Mouse (Mus musculus): Measurements from ENCODE around the gene Dhx40.
A peak's percentile ranks its signal among the peaks of the same experiment; 100 is the strongest.
"Not testable (repeated sequence)": the region's sequence is repeated elsewhere in the genome, so short reads cannot be mapped to it uniquely, and the experiment has no call there.

Gene Dhx40

DNA sequence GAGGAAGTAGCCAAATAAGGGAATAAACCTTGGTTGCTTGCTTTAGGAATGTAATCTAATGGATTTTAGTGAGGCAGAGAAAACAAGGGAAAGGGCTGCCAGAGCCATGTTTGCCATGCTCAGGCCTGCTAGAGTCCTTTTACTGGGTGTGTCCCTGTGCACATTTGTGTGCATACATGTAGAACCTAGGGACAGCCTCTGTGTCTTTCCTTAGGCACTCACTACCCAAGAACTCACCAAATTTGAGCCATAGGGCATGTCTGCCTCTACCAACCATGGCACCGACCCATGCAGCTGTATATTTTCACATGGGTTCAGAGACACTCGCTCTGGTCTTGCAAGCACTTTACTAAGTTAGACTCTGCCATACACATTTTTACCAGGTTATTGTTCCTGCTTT is 11.4 kb upstream of the Dhx40 start:
- DNase-seq (ENCODE audit: low spot score in 2 of 2) = no peak

GRCm38 (mm10) chr11:86816288-86816687 is 8.7 kb upstream of the Dhx40 start:
- DNase-seq (ENCODE audit: low spot score in 2 of 2) = not testable (repeated sequence)

DNA sequence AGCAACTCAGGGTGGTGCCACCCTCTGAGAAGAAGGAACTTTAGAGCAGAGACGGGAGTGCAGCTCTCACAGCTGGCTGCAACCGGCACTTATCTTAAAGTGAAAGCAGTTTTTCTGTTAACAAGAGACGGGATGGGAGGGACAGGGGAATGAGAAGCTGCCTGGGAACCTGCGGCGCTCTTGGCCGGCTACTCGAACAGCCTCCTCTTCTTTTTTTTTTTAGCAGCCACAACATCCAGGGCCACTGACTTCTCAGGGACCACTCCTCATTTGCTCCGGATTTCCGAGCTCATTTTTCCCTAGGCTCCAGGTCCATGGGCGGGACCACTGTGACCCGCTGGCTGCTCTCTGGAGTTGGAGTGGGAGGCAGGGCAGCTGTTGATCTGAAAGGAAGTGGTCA is 6.9 kb upstream of the Dhx40 start:
- DNase-seq (ENCODE audit: low spot score in 2 of 2) = not testable (repeated sequence)

GRCm38 (mm10) chr11:86813256-86813655 is 5.7 kb upstream of the Dhx40 start:
- not testable (repeated sequence) for DNase-seq (ENCODE audit: low spot score in 2 of 2)

GRCm38 (mm10) chr11:86811326-86811630 is 3.7 kb upstream of the Dhx40 start:
- no peak for DNase-seq (ENCODE audit: low spot score in 2 of 2)

DNA sequence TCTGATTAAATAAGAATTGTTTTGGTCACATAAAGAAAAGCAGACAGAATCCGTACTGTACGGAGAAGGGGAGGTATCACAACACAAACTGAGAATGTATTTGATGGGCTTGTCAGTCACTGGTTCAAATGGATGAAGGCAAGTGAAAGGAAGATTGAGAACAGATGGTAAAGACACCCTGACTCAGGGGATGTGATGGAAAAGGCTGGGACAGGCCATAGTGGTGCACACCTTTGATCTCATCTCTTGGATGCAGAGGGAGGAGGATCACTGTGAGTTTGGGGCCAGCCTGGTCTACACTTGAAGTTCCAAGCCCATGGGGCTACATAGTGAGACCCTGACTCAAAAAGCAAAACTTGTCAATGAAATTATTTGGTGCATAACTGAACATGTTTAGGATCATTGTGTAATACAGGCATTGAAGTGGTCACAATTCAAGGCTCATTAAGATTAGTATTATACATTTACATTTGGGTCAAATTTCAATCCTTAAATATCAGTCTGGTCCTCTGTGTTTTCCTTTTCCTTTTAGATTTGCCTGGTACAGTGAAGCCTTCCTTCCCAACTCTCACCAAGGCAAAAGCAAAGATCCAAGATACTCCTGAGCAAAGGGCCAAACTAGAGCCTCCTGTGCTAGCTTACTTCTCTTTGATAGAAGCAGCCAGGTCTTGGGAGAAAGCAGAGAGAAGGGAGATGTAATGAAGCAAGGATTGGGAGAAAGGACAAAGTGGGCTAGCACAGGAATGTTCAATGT is 3.2 kb upstream of the Dhx40 start:
- no peak for DNase-seq (ENCODE audit: low spot score in 2 of 2)

DNA sequence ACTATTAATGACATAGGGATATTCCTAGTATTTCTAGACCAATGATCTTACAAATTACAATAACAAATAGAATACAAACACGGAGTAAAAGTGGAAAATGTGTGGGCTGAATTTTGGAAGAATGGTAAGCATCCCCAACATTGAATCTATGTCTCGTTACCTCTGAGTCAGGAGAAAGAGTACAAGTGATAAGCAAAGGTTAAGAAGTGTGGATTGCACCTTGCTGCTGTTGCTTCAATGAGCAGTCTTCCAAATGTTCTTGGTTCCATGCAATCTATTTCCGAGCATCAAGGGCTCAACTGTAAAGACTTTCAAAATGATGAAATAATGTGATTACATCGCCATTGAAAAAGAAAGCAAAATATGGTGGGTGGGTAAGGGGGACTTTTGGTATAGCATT is 2.3 kb upstream of the Dhx40 start:
- no peak for DNase-seq (ENCODE audit: low spot score in 2 of 2)

- DNase-seq (ENCODE audit: low spot score in 2 of 2) = peak; percentile 42 to 52
Observed at GRCm38 (mm10) chr11:86807001-86807477, 507 bp downstream of the Dhx40 start.

- DNase-seq (ENCODE audit: low spot score in 2 of 2) = peak; percentile 67 to 72
Observed at GRCm38 (mm10) chr11:86794161-86794560, 13.4 kb downstream of the Dhx40 start.

- not testable (repeated sequence) for DNase-seq (ENCODE audit: low spot score in 2 of 2)
Observed at GRCm38 (mm10) chr11:86787436-86787835, 20.1 kb downstream of the Dhx40 start.

DNA sequence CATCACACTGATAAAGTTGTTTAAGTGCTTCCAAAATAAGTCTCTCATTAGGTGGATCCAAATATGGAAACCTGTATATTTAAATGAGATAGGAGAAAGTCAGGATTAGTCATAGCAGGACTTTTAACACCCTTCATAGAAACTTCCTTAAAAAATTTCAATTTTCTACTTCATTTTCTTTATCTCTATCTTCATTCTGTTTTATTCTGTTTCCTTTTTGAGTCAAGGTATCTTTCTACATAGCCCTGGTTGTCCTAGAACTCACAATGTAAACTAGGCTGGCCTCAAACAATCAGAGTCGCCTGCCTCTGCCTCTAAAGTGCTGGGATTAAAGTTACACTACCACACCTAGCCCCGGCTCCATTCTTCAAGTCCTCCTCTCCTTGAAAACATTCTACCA is 21.8 kb downstream of the Dhx40 start:
- no peak for DNase-seq (ENCODE audit: low spot score in 2 of 2)

GRCm38 (mm10) chr11:86769884-86770283 is 37.7 kb downstream of the Dhx40 start:
- DNase-seq (ENCODE audit: low spot score in 2 of 2) = no peak

DNA sequence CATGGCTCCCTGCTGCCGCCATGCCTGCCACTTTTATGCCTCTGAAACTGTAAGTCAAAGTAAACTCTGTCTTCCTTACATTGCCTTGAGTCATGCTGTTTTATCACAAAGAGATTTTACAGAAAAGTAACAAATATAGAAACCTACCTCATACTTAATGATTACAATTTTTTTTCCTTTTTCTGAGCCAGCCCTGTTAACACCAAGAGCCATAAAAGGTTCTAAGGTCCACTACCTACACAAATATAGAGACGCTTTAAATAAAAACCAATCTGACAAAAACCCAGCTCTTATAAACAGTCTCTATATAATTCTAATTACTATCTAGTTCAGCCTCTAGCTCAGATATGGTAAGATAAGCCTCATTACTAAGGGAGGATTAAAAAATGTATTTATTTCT is 43.0 kb downstream of the Dhx40 start:
- no peak for DNase-seq (ENCODE audit: low spot score in 2 of 2)

DNA sequence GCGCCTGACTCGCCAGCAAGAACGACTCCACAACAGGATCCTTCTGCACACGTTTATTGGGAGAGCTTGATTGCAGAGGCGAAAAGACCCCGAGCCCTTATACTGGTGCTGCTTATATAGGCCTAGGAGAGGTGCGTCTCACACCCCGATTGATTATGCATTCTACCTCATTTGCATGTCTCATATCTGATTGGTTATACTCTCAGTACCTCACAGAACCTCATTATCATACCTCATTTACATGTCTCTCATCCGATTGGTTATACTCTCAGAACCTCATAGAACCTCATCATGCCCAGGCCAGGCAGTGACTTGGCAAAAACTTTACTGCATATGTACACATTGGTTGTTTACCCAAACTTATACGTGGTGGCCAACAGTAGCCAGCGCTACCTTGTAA is 44.4 kb downstream of the Dhx40 start:
- DNase-seq (ENCODE audit: low spot score in 2 of 2) = not testable (repeated sequence)

- no peak for DNase-seq (ENCODE audit: low spot score in 2 of 2)
Observed at GRCm38 (mm10) chr11:86760357-86760756, 47.2 kb downstream of the Dhx40 start.

GRCm38 (mm10) chr11:86759886-86760285 is 47.7 kb downstream of the Dhx40 start:
- DNase-seq (ENCODE audit: low spot score in 2 of 2) = no peak

DNA sequence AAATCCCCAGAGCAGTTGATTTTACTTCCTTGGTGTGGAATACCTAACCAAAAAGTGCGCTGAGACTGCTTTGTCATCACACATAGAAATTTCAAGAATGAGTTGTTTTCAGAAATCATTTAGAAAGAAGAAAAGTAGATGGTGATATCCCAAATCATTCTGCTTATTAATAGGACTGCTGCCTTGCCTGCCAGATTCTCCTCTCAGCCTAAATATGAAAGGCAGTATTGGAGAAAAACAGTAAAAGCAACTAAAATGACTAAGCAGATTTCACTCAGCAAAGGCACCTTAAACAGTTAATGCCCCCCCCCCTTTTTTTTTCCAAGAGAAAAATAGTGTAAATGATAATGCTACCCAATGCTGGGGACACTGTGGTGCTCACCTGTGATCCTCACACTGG is 48.3 kb downstream of the Dhx40 start:
- no peak for DNase-seq (ENCODE audit: low spot score in 2 of 2)

- DNase-seq (ENCODE audit: low spot score in 2 of 2) = peak in 1 of 2 experiments; percentile 15
Observed at GRCm38 (mm10) chr11:86758559-86758958, 49.0 kb downstream of the Dhx40 start.

DNA sequence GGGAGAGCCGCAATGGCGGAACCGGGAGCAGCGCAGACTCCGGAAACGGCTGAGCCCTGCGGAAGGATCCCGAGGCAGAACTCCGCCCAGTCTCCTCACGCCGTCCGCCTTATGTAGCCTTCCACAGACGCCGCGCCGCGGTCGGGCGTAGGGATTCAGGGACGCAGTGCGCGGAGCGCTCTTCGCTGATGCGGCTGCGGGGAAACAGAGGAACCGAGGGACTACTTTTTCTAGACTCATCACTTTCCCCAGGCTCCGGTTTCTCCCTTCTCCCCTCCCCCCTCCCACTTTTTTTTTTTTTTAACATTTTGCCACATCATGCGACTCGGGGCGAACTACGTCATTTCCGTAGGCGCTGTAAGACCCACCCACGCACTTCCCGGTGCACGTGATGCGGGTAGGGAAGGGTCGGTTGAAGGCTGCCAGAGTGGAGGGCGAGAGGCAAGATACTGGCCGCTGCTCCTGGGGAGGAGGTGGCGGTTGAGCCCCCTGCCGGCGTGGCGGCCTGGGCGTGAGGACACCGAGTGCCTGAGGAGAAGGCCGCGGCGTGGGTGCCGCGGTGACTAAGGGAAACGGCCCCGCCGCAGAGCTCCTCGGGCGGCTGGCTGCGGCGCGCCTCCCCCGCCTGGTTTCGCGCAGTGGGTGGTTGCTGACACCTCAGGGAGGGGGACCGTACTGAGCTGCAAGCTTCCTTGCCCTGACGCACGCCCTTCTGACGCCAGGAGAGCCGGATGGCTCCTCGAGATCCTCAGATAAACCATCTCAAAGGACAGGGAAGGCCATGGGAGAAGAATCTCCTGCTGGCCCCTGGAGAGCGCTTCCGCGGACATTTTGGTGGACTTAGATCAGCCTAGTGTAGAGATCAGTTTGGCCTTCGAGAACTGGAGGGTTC is 49.8 kb downstream of the Dhx40 start, which contains the start of gene Cltc:
Gene Cltc, minus strand, starts transcription at position 86 of the 892 bp plus-strand sequence.
- DNase-seq (ENCODE audit: low spot score in 2 of 2) = peak; percentile 93 to 95

DNA sequence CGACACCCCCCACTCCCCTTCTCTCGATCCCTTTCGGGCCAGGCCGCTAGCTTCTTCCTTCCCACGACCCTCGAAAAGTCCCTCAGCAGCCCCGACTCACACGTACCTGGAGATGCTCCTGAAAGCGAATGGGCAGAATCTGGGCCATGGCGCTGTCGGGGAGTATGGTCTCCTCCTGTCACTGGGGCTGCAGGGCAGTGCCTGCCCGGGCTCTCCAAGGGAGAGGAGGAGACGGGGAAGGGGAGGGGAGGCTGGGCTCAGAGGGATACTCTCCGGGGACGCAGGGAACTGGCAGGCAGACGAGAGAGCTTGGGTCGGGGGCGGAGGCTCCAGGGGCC is 50.4 kb downstream of the Dhx40 start:
- DNase-seq (ENCODE audit: low spot score in 2 of 2) = no peak

DNA sequence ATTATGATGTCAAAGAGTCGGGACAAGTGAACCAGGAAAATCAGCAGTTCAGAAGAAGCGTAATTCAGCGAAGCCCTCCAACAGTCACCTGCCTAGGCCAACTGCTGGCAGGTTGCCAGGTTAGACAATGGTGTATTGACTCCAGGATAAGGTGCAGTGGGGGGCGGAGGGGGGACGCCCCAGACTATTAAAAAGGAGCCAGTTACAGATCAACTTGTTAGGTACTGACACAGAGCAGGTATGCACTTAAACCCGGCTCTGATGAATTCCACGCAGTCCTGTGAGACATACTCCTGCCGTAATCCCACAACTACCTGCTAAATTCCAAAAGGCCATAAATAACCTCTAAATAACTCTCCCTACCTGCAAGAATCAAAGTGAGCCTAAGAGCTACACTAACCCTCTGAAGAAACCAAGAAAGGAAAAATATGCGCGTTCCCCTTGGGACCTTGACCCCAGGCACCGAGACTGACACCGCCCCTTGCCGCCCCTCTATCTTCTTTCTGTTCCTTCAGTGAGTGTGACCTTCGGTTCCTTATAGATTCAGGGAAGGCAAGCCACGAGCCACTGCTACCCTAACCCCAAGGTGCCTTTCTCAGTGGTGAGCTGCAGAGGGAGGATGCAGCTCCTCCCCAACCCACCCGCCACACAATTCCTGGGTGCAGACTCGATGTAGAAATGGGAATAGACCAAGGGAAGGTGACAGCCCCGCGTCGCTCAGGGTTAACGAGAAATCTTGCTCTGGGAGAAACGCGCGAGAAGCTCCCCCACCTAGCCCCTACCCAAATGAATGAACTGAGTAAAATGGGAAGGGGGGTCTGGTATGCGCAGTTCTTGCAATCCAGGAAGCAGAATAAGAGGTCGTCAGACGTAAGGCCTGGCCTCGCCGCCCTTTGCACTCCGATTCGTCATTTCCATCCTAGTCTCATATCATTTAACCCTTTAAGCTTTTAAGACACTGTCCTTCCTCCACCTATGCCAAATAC is 51.1 kb downstream of the Dhx40 start:
- peak; percentile 45 to 55 for DNase-seq (ENCODE audit: low spot score in 2 of 2)

- no peak for DNase-seq (ENCODE audit: low spot score in 2 of 2)
Observed at GRCm38 (mm10) chr11:86752404-86752803, 55.1 kb downstream of the Dhx40 start.

All from spleen, postnatal 36 days (tissue).